Mouse (Mus musculus) lung, adult 2 months (tissue): ENCODE measurements at regions not wholly inside any gene's neighbourhood (a gene's known extent, or its start where the extent isn't known, plus 50 kb on each side); places are given as distances from the start of the nearest gene placed in this dataset.

Experiments used
- DNase-seq: peaks from one replicate; pipeline ENCODE4 v3.0.0; 2022
- H3K4me1 ChIP-seq: fragments of 200-500 bp; 2 replicates; pipeline ENCODE4 v1.6.1; 2011; ENCODE audit warnings: low read length; ENCODE audit not compliant: control insufficient read depth, insufficient read depth
- H3K4me3 ChIP-seq: fragments of 200-500 bp; replicated peaks from 2 replicates; pipeline ENCODE3; 2011; ENCODE audit warnings: low read depth, mild to moderate bottlenecking, control low read depth, low read length; ENCODE audit errors: extremely low read depth
- CTCF ChIP-seq: fragments of 200-500 bp; IDR thresholded peaks from 2 replicates; pipeline ENCODE4 v1.5.1; 2011; ENCODE audit warnings: mild to moderate bottlenecking, low read length, control low read depth; ENCODE audit not compliant: insufficient read depth
- POLR2A ChIP-seq: fragments of 200-500 bp; IDR thresholded peaks from 2 replicates; pipeline ENCODE4 v1.6.1; 2011; ENCODE audit warnings: low read depth, mild to moderate bottlenecking, control low read depth, low read length, borderline replicate concordance; ENCODE audit errors: extremely low read depth
- WGBS: fragments of 180-500 bp; shearing (Covaris S2); methylation state at CpG from one replicate; pipeline ENCODE4 v1.1.7; 2018; 5-methylcytosine and 5-hydroxymethylcytosine counted together

DNA sequence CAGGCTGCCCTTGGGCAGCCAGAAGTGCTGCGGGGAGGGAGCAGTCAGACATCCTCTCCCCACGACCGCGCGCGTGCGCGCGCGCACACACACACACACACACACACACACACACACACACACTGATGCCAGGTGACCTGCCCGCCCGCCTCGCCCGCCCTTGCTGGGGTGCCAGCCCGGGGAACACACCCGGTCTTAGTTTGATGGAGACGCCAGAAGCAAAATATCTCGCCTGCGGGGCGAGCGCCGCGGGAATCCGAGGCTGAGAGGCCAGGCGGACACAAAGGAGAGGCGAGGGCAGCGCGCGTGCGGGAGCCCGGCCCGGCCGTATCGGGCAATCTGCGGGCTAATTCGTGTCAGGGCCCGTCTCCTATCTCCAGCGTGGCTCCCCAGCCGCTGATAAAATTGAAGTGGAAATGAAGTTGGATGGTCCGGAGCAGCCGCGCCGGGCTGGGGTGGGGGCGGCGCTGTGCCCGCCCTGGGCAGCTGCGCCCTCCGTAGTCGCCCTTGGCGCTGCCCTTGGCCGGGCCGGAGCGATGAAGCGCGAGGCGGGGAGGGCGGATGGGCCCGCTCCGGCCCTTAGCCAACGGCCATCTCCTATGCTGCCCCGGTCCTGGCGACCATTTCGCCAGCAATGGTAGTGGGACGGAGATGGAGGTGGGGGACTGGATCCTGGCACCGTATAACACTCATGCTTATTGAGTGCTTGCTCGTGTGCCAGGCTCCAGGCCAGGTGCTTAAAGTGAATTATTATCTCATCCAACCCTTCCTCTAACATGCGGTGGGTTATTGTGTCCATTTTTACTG, 117.2 kb upstream of the Lhx1 start:
- H3K4me3 ChIP-seq, result no peak overlapping the region
- no peak for DNase-seq
- WGBS, result 3% methylated on average over 67 of the region's 67 CpGs
- no peaks in the 10 kb centered on the region for H3K4me1 ChIP-seq
- TF ChIP-seq CTCF, result no peak
- TF ChIP-seq POLR2A, result no peak

DNA sequence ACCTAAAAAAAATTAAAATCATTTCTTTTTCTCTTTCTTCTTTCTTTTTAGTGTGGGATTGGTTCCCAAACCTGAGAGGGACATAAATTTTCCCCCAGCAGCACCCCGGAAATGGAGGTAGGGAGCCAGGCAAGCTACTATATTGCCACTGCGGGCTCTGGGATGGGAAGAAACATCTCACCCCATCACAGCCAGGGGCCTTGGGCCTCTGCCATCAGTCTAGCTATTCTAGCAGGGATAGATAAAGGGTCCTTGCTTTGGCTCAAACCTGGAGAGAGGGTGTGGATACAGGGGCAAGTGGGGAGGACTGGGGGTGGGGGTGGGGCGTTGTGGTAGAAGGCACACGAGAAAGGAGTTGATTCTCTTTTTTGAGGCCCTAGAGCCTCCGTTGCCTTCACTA, 116.3 kb upstream of the Lhx1 start:
- DNase-seq, result no peak
- no peaks in the 10 kb centered on the region for H3K4me1 ChIP-seq
- H3K4me3 ChIP-seq, result no peak overlapping the region
- 22% methylated on average over 5 of the region's 5 CpGs for WGBS
- TF ChIP-seq CTCF (no peak), POLR2A (no peak)

DNA sequence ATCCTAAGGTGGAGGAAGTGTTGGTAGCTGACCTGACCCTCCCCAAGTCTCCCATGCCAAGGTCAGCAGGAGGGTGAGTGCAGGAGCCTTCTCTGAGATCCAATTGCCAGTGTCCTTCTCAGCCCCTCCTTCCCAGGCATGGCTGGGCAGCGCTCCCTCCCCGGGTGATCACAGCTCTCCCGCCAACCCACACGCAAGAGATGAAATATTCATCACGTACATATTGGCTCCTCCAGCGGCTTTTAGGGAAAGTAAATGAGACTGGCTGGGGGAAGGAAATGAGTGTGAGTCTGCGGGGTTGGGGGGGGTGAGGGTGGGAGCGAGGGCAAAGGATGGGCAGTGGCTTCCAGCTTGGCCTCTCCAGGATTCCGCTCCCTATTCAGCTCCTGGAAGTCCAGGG, 113.0 kb upstream of the Lhx1 start:
- Histone ChIP-seq H3K4me3 (no peak overlapping the region), H3K4me1 (no peaks in the 10 kb centered on the region)
- TF ChIP-seq POLR2A (no peak), CTCF (no peak)
- DNase-seq, result no peak
- 19% methylated on average over 9 of the region's 9 CpGs for WGBS

DNA sequence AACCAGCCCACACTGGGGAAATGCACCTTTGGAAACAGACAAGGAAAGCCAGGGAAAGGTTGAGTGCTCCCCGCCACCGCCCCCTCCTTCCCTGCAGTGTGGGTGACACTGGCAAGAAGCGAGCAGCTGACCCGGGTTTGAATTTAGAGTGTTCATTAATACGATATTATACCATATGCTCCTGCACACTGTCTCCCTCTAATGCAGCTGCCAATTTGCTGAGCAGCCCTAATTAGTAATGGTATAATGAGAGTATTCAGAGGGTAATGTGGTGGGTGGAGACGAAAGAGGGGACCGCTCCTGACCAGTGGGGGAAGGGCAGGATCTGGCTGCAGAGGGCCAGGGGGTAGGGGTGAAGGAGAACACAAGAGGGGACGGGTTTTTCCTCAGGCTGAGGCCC, 111.9 kb upstream of the Lhx1 start:
- WGBS, result 54% methylated on average over 8 of the region's 8 CpGs
- TF ChIP-seq POLR2A (no peak), CTCF (no peak)
- H3K4me3 ChIP-seq, result no peak overlapping the region
- H3K4me1 ChIP-seq, result no peaks in the 10 kb centered on the region
- DNase-seq, result no peak

DNA sequence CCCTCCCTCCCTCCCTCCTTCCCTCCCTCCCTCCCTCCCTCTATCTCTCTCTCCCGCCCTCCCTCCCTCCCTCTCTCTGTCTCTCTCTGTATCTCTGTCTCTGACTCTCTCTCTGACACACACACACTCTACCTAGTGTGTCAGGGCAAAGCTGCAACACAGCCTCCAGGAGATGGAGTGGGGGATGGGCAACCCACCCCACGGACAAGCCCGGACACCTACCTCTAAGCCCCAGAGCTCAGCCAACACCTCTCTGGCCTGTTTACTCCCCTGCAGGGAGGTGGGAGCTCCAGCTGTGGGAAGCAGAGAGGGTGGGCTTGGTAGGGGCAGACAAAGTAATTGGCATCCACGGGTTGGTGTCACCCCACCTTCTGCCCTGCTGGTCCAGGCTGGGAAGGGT, 109.7 kb upstream of the Lhx1 start:
- Histone ChIP-seq H3K4me1 (no peaks in the 10 kb centered on the region), H3K4me3 (no peak overlapping the region)
- DNase-seq, result no peak
- TF ChIP-seq POLR2A (no peak), CTCF (no peak)
- WGBS, result 15% methylated on average over 3 of the region's 4 CpGs

DNA sequence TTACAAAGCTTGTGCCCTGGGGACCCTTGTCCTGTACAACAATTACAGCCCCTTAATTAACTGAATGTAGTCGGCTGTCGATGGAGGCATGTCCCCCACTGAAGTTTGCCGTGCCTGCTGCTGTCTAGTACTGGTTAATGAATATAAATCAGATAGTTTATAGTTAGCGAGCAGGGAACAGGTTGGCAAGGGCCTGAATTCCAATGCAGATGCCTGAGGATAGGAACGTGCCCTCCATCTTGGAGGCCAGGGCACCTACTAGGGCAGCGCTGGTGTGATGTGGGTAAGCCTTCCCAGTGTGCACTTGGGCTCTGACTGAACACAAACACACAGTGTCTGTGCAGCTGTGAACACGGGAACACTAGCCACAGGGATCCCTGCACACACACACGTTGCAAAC, 108.0 kb upstream of the Lhx1 start:
- Histone ChIP-seq H3K4me1 (no peaks in the 10 kb centered on the region), H3K4me3 (no peak overlapping the region)
- WGBS, result 54% methylated on average over 8 of the region's 8 CpGs
- TF ChIP-seq POLR2A (no peak), CTCF (no peak)
- DNase-seq, result no peak

DNA sequence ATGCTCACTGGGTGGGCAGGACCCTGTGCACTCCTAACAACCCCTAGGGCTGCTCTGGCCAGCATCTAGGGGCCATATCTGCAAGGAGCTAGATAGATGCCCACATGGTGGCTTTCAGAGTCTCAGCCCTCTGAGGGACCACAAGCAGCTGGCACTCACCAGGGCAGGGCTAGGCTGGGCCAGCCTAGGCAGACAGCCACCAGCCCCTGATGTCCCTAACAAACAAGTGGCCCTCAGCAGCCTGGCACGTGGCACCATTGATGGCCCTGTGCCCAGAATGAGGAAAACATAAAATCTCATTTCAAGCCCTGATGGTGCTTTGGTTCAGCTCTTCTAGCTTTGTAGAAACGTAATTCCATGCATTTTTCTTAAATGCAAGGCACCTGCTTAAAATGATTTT, 102.8 kb upstream of the Lhx1 start:
- 43% methylated on average over 2 of the region's 2 CpGs for WGBS
- TF ChIP-seq POLR2A (no peak), CTCF (no peak)
- no peak overlapping the region for H3K4me3 ChIP-seq
- no peak for DNase-seq
- no peaks in the 10 kb centered on the region for H3K4me1 ChIP-seq

DNA sequence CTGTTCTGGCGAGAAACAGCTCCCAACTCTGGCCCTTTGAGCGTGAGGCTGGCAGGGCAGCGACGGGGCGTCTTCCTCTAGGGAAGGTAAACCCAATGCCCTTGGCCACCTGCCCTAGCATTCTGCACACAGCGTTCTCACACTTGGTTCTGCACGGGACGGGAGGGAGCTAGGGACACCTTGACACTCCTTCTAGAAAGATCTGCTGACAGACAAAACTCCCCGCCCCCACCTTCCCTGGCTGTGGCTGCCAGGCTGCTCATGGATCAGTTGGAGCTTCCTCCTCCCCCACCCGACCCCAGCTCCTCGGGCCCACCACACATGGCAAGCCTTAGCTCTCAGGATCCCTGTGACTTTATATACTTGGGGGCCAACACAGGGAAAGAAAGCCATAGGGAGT, 102.3 kb upstream of the Lhx1 start:
- H3K4me3 ChIP-seq, result no peak overlapping the region
- no peak for DNase-seq
- TF ChIP-seq CTCF (no peak), POLR2A (no peak)
- H3K4me1 ChIP-seq, result no peaks in the 10 kb centered on the region
- WGBS, result 56% methylated on average over 11 of the region's 11 CpGs

DNA sequence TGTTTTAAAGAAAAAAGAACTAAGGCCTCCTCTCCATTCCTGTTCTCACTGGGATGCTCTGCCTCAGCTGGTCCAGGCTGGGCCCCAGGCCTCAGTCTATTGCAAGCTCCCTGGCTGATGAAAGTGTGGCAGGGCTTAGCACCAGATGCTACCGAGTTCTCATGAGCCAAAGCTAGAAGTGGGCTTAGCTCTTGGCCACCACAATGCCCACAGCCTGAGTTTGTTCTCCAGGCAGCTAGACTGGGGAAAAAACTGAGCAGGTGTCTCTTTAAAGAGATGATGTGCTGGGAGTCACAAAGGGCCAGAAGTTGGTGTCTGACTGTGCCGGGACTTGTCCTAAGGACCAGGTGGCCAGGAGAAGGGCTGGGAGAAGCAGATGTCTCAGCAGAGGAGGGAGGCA, 101.9 kb upstream of the Lhx1 start:
- H3K4me3 ChIP-seq, result no peak overlapping the region
- no peak for DNase-seq
- TF ChIP-seq CTCF, result no peak
- TF ChIP-seq POLR2A, result no peak
- WGBS, result 63% methylated on average over 2 of the region's 2 CpGs
- no peaks in the 10 kb centered on the region for H3K4me1 ChIP-seq

DNA sequence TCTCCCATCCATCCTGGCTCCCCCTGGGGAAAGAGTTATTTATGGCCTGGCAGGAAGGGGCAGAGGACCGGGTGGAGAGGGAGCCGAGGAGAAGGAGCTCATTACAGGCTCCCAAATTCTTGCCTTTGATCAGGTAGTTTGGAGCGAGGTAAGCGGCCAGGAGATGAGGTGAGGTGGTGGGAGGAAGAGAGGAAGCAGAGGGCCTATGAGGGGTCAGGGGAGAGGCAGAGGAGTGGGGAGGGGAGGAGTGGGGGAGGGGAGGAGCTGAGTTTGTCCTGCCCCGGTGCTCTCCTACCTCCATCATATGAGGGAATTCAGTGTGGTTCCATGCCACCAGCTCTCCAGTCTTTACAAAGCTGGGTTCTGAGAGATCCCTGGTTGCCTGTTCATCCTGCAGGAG, 98.8 kb upstream of the Lhx1 start:
- TF ChIP-seq CTCF (no peak), POLR2A (no peak)
- 13% methylated on average over 5 of the region's 5 CpGs for WGBS
- no peak for DNase-seq
- Histone ChIP-seq H3K4me1 (no peaks in the 10 kb centered on the region), H3K4me3 (no peak overlapping the region)
